Mouse (Mus musculus): Measurements from ENCODE around the gene Fzr1. TPM values are rescaled to one million over a fixed set of nuclear protein-coding genes. Genes with fewer than 3 reads are reported as not detected.

Gene Fzr1
- total and polyA plus RNA-seq, 3 experiments = 20.7 to 115 TPM; not detected in 1

GRCm38 (mm10) chr10:81327959-81328358 lies 50.4 kb downstream of the Fzr1 start:
- no peak for DNase-seq (ENCODE audit: low read depth, low spot score)
- no peaks in the 10 kb centered on the region for H3K27me3 ChIP-seq (ENCODE audit: control insufficient read depth in 1 of 2, insufficient read depth in 2 of 2, low read length in 2 of 2)
- TF ChIP-seq POLR2A (IDR thresholded peaks at IDR 0.05; ENCODE audit: control insufficient read depth in 1 of 2, insufficient read depth in 1 of 2, low read depth in 1 of 2, low read length in 2 of 2, poor library complexity in 1 of 2) (no peak), MAFK (IDR thresholded peaks at IDR 0.05; ENCODE audit: borderline replicate concordance, low read depth, low read length) (no peak), MEF2A (IDR thresholded peaks at IDR 0.05; ENCODE audit: extremely low read depth, insufficient replicate concordance, low read depth, low read length, poor library complexity, severe bottlenecking) (no peak), SMC3 (IDR thresholded peaks at IDR 0.05; ENCODE audit: low read depth, low read length) (no peak), KAT2A (conservative IDR thresholded peaks at IDR 0.05; ENCODE audit: low read depth, low read length) (no peak), E2F4 (IDR thresholded peaks at IDR 0.05; ENCODE audit: borderline replicate concordance, low read depth, low read length) (no peak)
- no peak overlapping the region for H3K27ac ChIP-seq (ENCODE audit: control insufficient read depth, low read depth, low read length)
- H3K79me2 ChIP-seq (ENCODE audit: control insufficient read depth, insufficient read depth, low read length, poor library complexity) = peaks cover 1% of the 10 kb centered on the region
- H3K36me3 ChIP-seq (ENCODE audit: control insufficient read depth in 1 of 2, insufficient read depth in 2 of 2, low read length in 2 of 2) = 0 out of 4 replicates have a peak, but pooled peaks cover 0 to 2% of the 10 kb centered on the region in 2 experiments
- H3K4me3 ChIP-seq (ENCODE audit: control insufficient read depth in 1 of 2, insufficient read depth in 1 of 2, low read depth in 2 of 2, low read length in 2 of 2) = no peak overlapping the region
- no peaks in the 10 kb centered on the region for H3K9me3 ChIP-seq (replicated peaks; ENCODE audit: insufficient read depth, low read length)
- no peaks in the 10 kb centered on the region for H3K4me1 ChIP-seq (ENCODE audit: control insufficient read depth in 1 of 2, insufficient read depth in 2 of 2, low read length in 2 of 2)
- no peak overlapping the region for H3K9ac ChIP-seq (ENCODE audit: control insufficient read depth, low read depth, low read length, poor library complexity, severe bottlenecking)

DNA sequence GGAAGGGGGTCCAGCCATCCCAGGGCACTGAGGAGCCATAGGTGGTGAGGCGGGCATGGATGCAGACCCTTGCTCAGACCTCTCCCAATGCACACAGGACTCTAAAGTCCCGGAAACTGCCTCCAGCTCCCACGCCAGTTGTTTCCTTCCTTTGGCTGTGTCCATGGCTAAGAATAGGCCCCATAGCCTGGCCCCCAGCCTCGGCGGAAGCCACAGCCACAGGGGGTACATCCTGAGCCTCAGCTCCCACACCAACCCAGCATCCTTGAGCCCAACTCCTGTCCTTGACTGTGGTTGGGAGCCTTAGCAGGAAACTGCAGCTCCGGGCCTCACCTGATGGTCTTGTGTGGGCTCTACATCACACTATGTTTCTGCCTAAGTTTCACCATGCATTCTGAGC lies 51.5 kb downstream of the Fzr1 start:
- Histone ChIP-seq H3K79me2 (ENCODE audit: control insufficient read depth, insufficient read depth, low read length, poor library complexity) (peaks cover 10% of the 10 kb centered on the region), H3K36me3 (ENCODE audit: control insufficient read depth in 1 of 2, insufficient read depth in 2 of 2, low read length in 2 of 2) (peaks cover 2 to 3% of the 10 kb centered on the region in 2 experiments; a peak in 2 of 4 replicates), H3K4me3 (ENCODE audit: control insufficient read depth in 1 of 2, insufficient read depth in 1 of 2, low read depth in 2 of 2, low read length in 2 of 2) (no peak overlapping the region), H3K9me3 (replicated peaks; ENCODE audit: insufficient read depth, low read length) (no peaks in the 10 kb centered on the region), H3K9ac (ENCODE audit: control insufficient read depth, low read depth, low read length, poor library complexity, severe bottlenecking) (no peak overlapping the region), H3K27ac (ENCODE audit: control insufficient read depth, low read depth, low read length) (no peak overlapping the region), H3K4me1 (ENCODE audit: control insufficient read depth in 1 of 2, insufficient read depth in 2 of 2, low read length in 2 of 2) (peaks cover 0 to 1% of the 10 kb centered on the region in 2 experiments; a peak in 2 of 4 replicates), H3K27me3 (ENCODE audit: control insufficient read depth in 1 of 2, insufficient read depth in 2 of 2, low read length in 2 of 2) (no peaks in the 10 kb centered on the region)
- no peak for DNase-seq (ENCODE audit: low read depth, low spot score)
- TF ChIP-seq POLR2AphosphoS2 (IDR thresholded peaks at IDR 0.05; ENCODE audit: low read length) (no peak), MEF2A (IDR thresholded peaks at IDR 0.05; ENCODE audit: extremely low read depth, insufficient replicate concordance, low read depth, low read length, poor library complexity, severe bottlenecking) (no peak), NELFE (IDR thresholded peaks at IDR 0.05; ENCODE audit: low read depth, low read length) (no peak), ZKSCAN1 (IDR thresholded peaks at IDR 0.05; ENCODE audit: low read depth, low read length) (no peak), UBTF (IDR thresholded peaks at IDR 0.05; ENCODE audit: borderline replicate concordance, insufficient read depth, low read depth, low read length) (no peak), ETS1 (IDR thresholded peaks at IDR 0.05; ENCODE audit: low read depth, low read length) (no peak), GATA1 (IDR thresholded peaks at IDR 0.05; ENCODE audit: low read depth, low read length) (no peak), ZNF384 (IDR thresholded peaks at IDR 0.05; ENCODE audit: low read depth, low read length) (no peak), SIN3A (IDR thresholded peaks at IDR 0.05; ENCODE audit: low read length) (no peak), ELF1 (IDR thresholded peaks at IDR 0.05; ENCODE audit: low read depth, low read length) (no peak), JUND (IDR thresholded peaks at IDR 0.05; ENCODE audit: low read depth, low read length) (no peak), RAD21 (IDR thresholded peaks at IDR 0.05; ENCODE audit: low read depth, low read length) (no peak), GABPA (IDR thresholded peaks at IDR 0.05; ENCODE audit: low read depth, low read length) (no peak), USF2 (IDR thresholded peaks at IDR 0.05; ENCODE audit: borderline replicate concordance in 1 of 2, insufficient read depth in 1 of 2, low read depth in 1 of 2, low read length in 2 of 2) (no peak)

All from MEL (cell line).